Mouse (Mus musculus) embryonic facial prominence, embryonic 12.5 days (tissue): ENCODE data around the gene ccdc198. TPM values are rescaled to one million over a fixed set of nuclear protein-coding genes. Genes with fewer than 3 reads are reported as not detected.
"Not testable (repeated sequence)": the region's sequence is repeated elsewhere in the genome, so short reads cannot be mapped to it uniquely, and the experiment has no call there.

Experiments
- ATAC-seq: fragments of 200-750 bp; cut with Nextera tagmentation; 2 replicates; pipeline ENCODE4 v1.8.0; 2017; ENCODE audit not compliant: insufficient number of reproducible peaks, insufficient read depth, low FRiP score, low TSS enrichment
- H3K27ac ChIP-seq: fragments of 300-500 bp; sonication (generic); 2 replicates; pipeline ENCODE4 v1.5.1; 2016; ENCODE audit warnings: mild to moderate bottlenecking
- H3K27me3 ChIP-seq: fragments of 300-500 bp; sonication (generic); 2 replicates; pipeline ENCODE4 v1.6.1; 2016; ENCODE audit warnings: mild to moderate bottlenecking, moderate library complexity
- H3K36me3 ChIP-seq: fragments of 300-500 bp; sonication (generic); 2 replicates; pipeline ENCODE4 v1.6.1; 2016; ENCODE audit warnings: mild to moderate bottlenecking
- H3K4me1 ChIP-seq: fragments of 300-500 bp; sonication (generic); 2 replicates; pipeline ENCODE4 v1.6.1; 2016
- H3K4me2 ChIP-seq: fragments of 300-500 bp; sonication (generic); replicated peaks from 2 replicates; pipeline ENCODE4 v1.6.1; 2016; ENCODE audit warnings: mild to moderate bottlenecking, moderate library complexity
- H3K4me3 ChIP-seq: fragments of 300-500 bp; sonication (generic); 2 replicates; pipeline ENCODE4 v1.5.1; 2016; ENCODE audit warnings: mild to moderate bottlenecking
- H3K9ac ChIP-seq: fragments of 300-500 bp; sonication (generic); 2 replicates; pipeline ENCODE4 v1.6.1; 2016; ENCODE audit warnings: mild to moderate bottlenecking, moderate library complexity
- H3K9me3 ChIP-seq: fragments of 300-500 bp; sonication (generic); 2 replicates; pipeline ENCODE4 v1.6.1; 2016; ENCODE audit warnings: mild to moderate bottlenecking, moderate library complexity
- WGBS: fragments of 180-500 bp; shearing (Covaris S2); methylation state at CpG from one replicate; pipeline ENCODE4 v1.1.7; 2016; 5-methylcytosine and 5-hydroxymethylcytosine counted together
- polyA plus RNA-seq: library from polyadenylated mRNA; unstranded; fragments of >200 nt; fragmentation: Nextera tagmentation; extraction: Ambion mirVana; gene quantifications from 2 replicates; pipeline ENCODE4 v1.2.1, GENCODE M21; 2016

ccdc198 gene
- polyA plus RNA-seq, 1 experiment from 2014 or later, result 0.19 TPM

DNA sequence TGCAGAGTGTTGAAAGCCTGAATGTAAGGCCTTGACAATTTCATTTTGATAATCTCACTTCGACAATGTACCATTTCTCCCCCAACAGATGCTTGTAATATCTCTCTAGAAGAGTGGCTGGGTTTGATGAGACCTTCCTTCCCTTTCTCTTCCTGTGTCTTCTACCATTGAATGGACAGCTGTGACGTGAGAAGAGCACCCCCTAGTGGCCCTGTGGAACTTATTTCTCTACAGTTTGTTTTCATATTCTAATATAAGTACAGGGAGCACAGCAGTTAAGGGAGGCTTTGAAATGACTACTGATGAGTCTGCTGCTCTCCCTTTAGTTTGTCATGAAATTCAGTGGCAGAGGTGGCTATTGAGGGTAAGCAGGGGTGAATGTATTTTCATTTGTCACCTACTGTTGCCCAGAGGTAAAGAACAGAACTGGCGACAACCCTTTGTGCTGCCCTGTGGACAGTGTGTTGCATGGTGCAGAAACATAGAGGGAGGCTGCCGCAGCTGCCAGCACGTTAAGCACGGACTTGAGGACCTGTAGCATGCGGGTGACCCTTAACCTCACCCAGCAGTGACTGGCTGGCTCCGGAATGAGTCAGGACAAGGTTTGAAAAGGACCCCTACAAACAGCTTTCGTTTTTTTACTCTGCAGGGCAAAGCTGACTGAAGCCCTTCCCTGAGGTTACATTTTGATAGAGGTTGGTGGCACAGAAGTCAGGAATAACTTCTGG, 10.3 kb downstream of the ccdc198 start:
- Histone ChIP-seq H3K4me3 (no peak overlapping the region), H3K4me1 (no peaks in the 10 kb centered on the region), H3K4me2 (no peak overlapping the region), H3K27ac (no peak overlapping the region), H3K27me3 (no peaks in the 10 kb centered on the region), H3K36me3 (no peaks in the 10 kb centered on the region), H3K9ac (no peak overlapping the region), H3K9me3 (no peaks in the 10 kb centered on the region)
- whole genome bisulfite sequencing, result 48% methylated on average over 9 of the region's 9 CpGs
- no peak for ATAC-seq

DNA sequence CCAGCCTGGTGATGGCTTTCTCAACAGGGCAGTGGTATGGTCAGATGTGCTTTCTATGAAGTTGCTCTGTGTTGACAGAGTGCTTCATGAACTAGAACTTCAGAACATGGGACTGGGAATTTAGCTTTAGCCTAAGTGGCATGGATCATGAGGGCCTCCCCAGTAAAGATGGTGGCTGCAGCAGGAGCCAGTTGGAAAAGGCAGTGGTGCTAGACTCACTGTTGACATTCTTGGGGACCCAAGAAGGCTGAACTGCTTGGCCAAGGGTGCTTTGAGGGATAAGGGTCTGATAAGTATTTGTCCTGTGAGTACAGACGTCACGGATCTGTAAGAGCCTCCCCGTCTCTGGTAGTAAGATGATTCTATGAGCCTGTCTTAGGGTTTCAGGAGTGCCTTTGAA, 13.4 kb downstream of the ccdc198 start:
- Histone ChIP-seq H3K4me2 (no peak overlapping the region), H3K9ac (no peak overlapping the region), H3K9me3 (no peaks in the 10 kb centered on the region), H3K27me3 (no peaks in the 10 kb centered on the region), H3K4me3 (no peak overlapping the region), H3K27ac (no peak overlapping the region), H3K4me1 (no peaks in the 10 kb centered on the region), H3K36me3 (no peaks in the 10 kb centered on the region)
- WGBS, result 87% methylated on average over 3 of the region's 3 CpGs
- no peak for ATAC-seq

DNA sequence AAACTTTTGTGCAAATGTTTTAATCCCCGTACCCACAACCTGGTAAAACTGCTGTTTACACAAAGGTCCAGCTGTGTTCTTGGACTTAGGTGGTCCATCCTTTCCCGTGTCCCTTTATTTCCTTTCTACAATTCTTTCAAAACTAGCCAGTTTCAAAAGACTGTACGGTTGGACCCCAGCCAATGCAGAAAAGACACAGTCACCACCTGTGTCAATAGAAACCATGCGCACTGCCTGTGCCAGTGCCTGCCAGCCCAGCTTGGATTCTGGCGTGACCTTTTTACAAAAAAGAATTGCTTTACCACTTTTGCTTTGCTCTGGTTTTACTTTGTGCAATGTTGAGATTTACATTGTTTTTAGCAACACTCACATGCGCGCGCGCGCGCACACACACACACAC, 18.3 kb downstream of the ccdc198 start:
- no peaks in the 10 kb centered on the region for H3K27me3 ChIP-seq
- H3K9ac ChIP-seq, result no peak overlapping the region
- H3K4me3 ChIP-seq, result no peak overlapping the region
- H3K4me2 ChIP-seq, result no peak overlapping the region
- no peaks in the 10 kb centered on the region for H3K4me1 ChIP-seq
- no peak overlapping the region for H3K27ac ChIP-seq
- ATAC-seq, result no peak
- WGBS, result 81% methylated on average over 11 of the region's 11 CpGs
- H3K36me3 ChIP-seq, result no peaks in the 10 kb centered on the region
- H3K9me3 ChIP-seq, result no peaks in the 10 kb centered on the region

DNA sequence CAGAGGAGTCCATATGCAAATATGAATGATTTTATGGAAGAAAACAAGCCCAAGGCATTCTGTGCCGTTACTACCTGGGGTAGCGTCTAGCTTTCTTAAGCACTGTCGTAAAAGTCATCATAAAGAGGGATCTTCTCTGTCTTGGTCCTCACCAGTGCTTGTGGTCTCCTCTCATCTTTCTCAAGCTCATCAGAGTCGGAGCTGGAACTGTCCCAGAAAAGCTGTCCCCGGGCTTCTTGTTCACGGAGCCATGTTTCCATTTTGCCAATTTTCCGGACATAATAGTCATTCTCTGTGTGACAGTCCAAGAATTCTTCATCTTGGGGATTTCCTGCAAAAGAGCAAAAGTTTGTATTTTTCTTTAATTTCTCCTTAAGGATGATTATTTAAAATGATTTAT, 18.8 kb downstream of the ccdc198 start:
- no peak overlapping the region for H3K9ac ChIP-seq
- no peak overlapping the region for H3K4me2 ChIP-seq
- WGBS, result 84% methylated on average over 7 of the region's 7 CpGs
- H3K9me3 ChIP-seq, result no peaks in the 10 kb centered on the region
- ATAC-seq, result no peak
- H3K27me3 ChIP-seq, result no peaks in the 10 kb centered on the region
- no peaks in the 10 kb centered on the region for H3K4me1 ChIP-seq
- H3K4me3 ChIP-seq, result no peak overlapping the region
- no peak overlapping the region for H3K27ac ChIP-seq
- H3K36me3 ChIP-seq, result no peaks in the 10 kb centered on the region

DNA sequence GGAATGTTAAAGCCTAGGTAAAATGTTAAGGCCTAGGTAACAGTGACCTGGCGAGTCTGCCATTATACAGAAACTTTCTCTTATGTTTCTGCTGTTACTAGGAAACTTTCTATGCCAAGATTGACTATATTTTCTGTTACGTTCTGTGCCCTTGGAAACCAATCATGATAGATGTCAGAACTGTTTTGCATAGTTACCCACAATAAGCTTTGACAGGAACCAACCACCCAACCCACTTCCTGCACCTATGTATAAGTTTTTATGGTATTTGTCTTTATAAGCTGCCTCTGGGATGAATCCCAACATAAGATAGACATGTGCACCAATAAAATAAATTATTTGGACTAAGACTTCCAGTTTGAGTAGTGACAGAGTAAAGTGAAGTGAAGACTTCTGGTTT, 23.5 kb downstream of the ccdc198 start:
- no peak overlapping the region for H3K4me2 ChIP-seq
- no peaks in the 10 kb centered on the region for H3K27me3 ChIP-seq
- H3K4me3 ChIP-seq, result no peak overlapping the region
- no peaks in the 10 kb centered on the region for H3K36me3 ChIP-seq
- no peak for ATAC-seq
- no peaks in the 10 kb centered on the region for H3K4me1 ChIP-seq
- no peak overlapping the region for H3K9ac ChIP-seq
- no peaks in the 10 kb centered on the region for H3K9me3 ChIP-seq
- WGBS, result 80% methylated on average over 2 of the region's 2 CpGs
- no peak overlapping the region for H3K27ac ChIP-seq

DNA sequence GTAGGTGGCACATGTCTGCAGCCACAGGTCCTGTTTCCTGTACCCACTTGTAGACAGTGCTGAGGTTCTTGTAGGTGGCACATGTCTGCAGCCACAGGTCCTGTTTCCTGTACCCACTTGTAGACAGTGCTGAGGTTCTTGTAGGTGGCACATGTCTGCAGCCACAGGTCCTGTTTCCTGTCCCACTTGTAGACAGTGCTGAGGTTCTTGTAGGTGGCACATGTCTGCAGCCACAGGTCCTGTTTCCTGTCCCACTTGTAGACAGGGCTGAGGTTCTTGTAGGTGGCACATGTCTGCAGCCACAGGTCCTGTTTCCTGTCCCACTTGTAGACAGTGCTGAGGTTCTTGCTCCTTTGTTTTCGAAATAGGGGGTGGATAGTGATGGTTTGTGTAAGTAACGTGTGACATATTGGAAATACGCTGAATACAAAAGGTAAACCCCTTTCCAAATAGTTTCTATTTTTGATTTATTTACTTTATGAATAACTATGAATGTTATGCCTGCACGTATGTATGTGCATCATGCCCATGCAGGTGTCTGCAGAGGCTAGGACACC, 25.7 kb downstream of the ccdc198 start:
- not testable (repeated sequence) for ATAC-seq, H3K4me3 ChIP-seq, H3K4me1 ChIP-seq, H3K27me3 ChIP-seq, H3K27ac ChIP-seq, H3K4me2 ChIP-seq, H3K9me3 ChIP-seq, H3K36me3 ChIP-seq, H3K9ac ChIP-seq
- 89% methylated on average over 4 of the region's 4 CpGs for WGBS

DNA sequence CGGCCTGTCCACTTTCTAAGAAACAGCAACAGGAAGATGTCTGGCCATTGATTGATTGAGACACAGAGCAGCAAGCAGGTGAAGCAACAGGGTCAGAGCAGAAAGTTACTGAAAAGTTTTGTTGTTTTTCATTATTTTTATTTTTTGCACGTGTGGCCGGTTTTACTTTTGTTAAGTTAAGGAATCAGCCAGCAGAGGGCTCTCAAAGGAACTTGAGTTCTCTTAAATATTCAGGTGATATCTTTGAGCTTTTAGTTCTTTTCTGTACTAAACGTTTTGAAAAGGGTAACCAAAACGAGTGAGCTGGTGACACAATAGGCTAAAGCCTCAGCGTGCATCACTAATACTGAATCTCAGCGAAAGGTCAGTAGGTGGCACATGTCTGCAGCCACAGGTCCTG, 26.6 kb downstream of the ccdc198 start:
- WGBS, result 68% methylated on average over 7 of the region's 7 CpGs
- Histone ChIP-seq H3K4me3 (no peak overlapping the region), H3K27ac (no peak overlapping the region), H3K27me3 (no peaks in the 10 kb centered on the region), H3K4me2 (no peak overlapping the region), H3K9me3 (no peaks in the 10 kb centered on the region), H3K36me3 (no peaks in the 10 kb centered on the region), H3K9ac (no peak overlapping the region), H3K4me1 (no peaks in the 10 kb centered on the region)
- ATAC-seq, result no peak

DNA sequence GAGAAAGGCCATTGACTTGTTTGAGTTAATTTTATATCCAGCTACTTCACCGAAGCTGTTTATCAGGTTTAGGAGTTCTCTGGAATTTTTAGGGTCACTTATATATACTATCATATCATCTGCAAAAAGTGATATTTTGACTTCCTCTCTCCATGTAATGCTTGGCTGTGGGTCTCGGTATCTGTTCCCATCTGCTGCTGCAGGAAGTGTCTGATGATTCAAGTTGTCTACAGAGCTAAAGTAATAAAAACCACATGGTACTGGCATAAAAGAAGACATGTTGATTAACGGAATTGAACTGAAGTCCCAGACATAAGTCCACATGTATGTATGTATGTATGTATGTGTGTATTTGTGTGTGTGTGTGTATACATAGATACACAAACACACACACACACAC, 35.1 kb downstream of the ccdc198 start:
- not testable (repeated sequence) for H3K9ac ChIP-seq, H3K9me3 ChIP-seq, H3K27ac ChIP-seq, H3K27me3 ChIP-seq, H3K4me2 ChIP-seq, ATAC-seq, H3K36me3 ChIP-seq, H3K4me3 ChIP-seq, H3K4me1 ChIP-seq
- WGBS, result 74% methylated on average over 3 of the region's 3 CpGs

DNA sequence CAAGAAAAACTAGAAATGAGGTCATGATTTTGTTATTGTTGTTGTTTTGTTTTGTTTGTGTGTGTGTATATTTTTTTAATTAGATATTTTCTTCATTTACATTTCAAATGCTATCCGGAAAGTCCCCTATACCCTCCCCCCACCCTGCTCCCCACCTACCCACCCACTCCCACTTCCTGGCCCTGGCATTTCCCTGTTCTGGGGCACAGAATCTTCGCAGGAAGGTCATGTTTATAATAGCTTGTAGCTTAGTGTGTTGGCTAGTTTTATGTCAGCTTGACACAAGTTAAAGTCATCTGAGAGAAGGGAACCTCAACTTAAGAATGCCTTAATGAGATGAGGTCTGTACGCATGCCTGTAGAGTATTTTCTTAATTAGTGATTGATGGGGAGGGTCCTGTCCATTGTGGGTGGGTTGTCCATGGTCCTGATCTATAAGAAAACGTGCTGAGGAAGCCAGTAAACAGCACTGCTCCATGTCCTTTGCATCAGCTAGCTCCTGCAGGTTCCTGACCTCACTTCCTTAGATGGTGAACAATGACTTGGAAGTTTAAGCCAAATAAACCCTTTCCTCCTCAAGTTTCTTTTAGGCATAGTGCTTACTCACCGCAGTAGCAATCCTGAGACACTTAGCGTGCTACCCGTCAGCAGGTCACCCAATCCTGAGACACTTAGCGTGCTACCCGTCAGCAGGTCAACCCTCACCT, 44.0 kb downstream of the ccdc198 start:
- H3K9me3 ChIP-seq, result no peaks in the 10 kb centered on the region
- H3K9ac ChIP-seq, result no peak overlapping the region
- no peak overlapping the region for H3K4me2 ChIP-seq
- H3K4me3 ChIP-seq, result no peak overlapping the region
- ATAC-seq, result no peak
- H3K27me3 ChIP-seq, result no peaks in the 10 kb centered on the region
- no peak overlapping the region for H3K27ac ChIP-seq
- H3K4me1 ChIP-seq, result no peaks in the 10 kb centered on the region
- H3K36me3 ChIP-seq, result no peaks in the 10 kb centered on the region
- WGBS, result 70% methylated on average over 9 of the region's 9 CpGs

DNA sequence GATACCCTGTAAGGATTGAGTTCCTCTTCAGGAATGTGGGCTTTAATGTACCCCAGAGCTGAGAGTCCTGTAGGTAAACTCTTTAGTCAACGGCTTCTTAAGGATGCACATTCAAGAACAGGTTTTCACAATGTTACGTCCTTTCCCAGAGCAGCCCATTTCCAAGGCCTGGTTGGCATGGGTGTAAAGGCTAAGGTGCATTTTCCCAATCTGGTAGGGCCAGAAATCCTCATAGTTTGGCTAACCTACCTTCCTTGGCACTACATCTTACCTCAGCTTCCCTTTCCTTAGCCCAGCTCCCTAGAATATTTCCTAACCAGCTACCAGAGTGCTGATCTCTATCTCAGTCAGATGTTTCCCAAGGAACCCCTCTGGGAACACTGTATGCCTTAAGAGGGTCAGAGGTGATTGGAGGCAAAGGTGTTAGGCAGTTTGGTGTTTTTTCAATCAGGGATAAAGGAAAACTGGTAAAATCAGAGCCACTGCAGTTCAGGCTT, 48.2 kb downstream of the ccdc198 start:
- Histone ChIP-seq H3K27me3 (no peaks in the 10 kb centered on the region), H3K4me3 (no peak overlapping the region), H3K27ac (no peak overlapping the region), H3K9ac (no peak overlapping the region), H3K4me2 (no peak overlapping the region), H3K9me3 (no peaks in the 10 kb centered on the region), H3K36me3 (no peaks in the 10 kb centered on the region), H3K4me1 (no peaks in the 10 kb centered on the region)
- WGBS, result 70% methylated on average over 2 of the region's 2 CpGs
- no peak for ATAC-seq

DNA sequence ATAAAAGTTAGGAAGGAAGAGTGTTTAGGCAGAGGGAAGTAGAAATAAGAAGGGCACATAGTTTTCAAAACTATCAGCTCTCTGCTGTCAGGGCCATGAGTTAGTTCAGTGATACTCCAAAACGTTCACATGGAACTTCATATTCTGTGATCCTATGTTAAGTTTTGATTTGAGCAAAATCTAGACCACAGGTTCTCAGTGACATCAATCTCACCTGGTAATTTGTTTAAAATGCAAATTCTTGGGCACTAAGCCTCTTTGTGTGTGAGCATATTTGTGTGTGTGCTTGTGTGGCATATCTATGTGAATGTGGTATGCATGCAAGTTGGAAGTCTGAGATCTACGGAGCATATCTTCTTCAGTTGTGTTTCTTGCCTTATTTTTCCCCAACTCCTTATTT, 59.0 kb downstream of the ccdc198 start:
- 94% methylated on average over 2 of the region's 2 CpGs for WGBS

DNA sequence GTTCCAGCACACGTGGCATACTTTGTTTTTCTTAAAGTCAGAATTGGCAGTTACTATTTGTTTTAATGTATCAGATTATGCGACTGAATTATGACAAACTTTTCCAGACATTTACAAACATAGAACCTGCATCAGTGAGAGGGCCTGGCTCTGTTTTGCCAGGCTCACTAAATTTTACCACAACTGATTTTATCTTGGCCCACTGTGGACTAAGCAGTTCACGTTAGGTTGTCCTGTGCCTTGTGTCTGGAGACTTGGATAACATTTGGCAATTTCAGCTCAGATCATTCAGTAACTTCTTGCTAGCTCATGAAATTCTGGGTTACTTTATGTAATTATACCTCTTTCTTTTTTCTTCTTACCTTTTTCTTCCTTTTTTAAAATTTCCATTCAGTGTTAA, 65.5 kb downstream of the ccdc198 start:
- Histone ChIP-seq H3K4me1 (peaks cover 1% of the 10 kb centered on the region), H3K27me3 (no peaks in the 10 kb centered on the region), H3K27ac (no peak overlapping the region), H3K36me3 (peaks cover 28% of the 10 kb centered on the region), H3K4me3 (no peak overlapping the region), H3K4me2 (no peak overlapping the region), H3K9ac (no peak overlapping the region), H3K9me3 (no peaks in the 10 kb centered on the region)
- 77% methylated on average over 3 of the region's 3 CpGs for WGBS
- no peak for ATAC-seq

More for the DNA sequence above, 59.0 kb downstream of the ccdc198 start:
- Histone ChIP-seq H3K9me3 (no peaks in the 10 kb centered on the region), H3K4me1 (no peaks in the 10 kb centered on the region), H3K27me3 (no peaks in the 10 kb centered on the region), H3K27ac (no peak overlapping the region), H3K4me3 (no peak overlapping the region), H3K36me3 (peaks cover 46% of the 10 kb centered on the region), H3K4me2 (no peak overlapping the region), H3K9ac (no peak overlapping the region)
- ATAC-seq, result no peak
